Mouse (Mus musculus) hindlimb bud, embryonic 11.5 days (tissue): ENCODE results near the gene Bad.
"Not testable (repeated sequence)": the region's sequence is repeated elsewhere in the genome, so short reads cannot be mapped to it uniquely, and the experiment has no call there.

Experiments
- DNase-seq: peaks from one replicate; pipeline ENCODE4 v3.0.0-alpha.2; 2012; ENCODE audit warnings: low read depth, low spot score; ENCODE audit errors: extremely low spot score

Gene Bad

DNA sequence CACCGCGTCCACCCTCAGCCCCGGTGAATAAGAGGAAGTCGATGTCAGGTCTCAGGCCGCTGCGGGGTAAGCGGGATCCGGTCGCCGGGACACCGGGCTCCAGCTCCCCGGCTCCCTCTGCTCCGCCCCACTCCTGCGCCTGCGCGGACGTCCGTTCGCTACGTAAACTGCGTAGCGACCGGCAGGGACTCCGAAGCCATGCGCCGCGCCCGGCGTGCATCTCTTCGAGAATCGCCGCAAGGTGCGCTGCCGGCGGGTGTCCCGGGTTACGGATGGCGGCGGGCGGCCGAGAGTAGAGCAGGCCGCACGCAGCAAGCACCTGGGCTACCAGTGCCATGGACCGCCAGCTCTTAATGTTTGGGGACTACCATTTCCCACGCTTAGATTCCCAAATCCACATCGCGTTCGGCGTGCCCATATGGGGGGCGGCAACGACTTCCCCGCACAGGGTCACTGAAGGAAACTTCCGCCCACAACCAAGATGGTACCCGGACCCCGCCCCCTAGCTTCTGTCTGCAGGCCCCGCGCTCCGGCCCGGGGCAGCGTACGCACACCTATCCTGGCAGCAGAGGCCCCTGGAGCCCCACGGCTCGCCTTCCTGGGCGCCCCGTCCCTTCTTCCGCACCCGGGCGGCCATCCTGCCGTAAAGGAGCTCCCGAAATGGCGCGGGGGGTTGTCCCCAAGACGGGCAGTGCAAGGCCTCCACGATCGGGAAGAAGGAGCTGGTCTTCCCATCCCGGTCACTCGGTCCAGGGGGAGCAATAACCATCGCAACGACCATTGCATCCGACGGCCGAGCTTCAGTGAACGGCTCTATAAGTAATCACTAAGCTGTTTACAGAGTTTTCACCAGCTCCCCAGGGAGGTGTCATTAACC, at the start of gene Bad:
TSS of gene Bad (plus strand) at position 490 of the 877 bp plus-strand sequence.
- DNase-seq, result no peak

- no peak for DNase-seq
Measured at GRCm38 (mm10) chr19:6892512-6892911, 49.1 kb upstream of the Bad start.

DNA sequence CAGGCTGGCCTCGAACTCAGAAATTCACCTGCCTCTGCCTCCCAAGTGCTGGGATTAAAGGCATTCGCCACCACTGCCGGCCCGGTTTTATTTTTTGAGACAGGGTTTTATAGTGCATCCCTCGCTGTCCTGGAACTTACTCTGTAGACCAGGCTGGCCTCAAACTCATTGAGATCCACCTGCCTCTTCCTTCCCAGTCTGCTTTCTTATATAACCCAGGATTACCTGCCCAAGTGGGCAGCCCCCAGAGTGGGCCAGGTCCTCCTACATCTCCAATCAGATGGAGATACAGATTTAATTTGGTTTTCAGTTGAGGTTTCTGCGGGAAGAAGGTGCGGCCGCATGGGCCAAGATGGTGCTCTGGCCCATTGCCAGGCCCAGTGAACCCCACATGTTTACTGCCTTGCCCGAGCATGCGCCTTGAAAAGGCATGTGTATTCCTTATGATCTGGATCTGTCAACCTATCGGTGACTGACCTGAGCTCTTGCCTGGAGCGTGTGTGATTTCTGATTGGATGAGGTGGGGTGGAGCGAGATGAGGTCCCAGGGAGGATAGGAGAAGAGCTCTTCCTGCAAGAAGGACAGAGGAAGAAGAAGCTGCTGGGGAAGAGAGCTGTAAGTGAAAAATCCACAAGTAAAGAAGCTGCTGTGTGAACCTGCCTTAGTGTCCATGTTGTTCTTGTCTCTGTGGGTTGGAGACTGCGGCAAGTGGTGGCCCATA, 47.8 kb upstream of the Bad start:
- no peak for DNase-seq

- DNase-seq, result not testable (repeated sequence)
Measured at GRCm38 (mm10) chr19:6895608-6896305, 45.9 kb upstream of the Bad start.

- no peak for DNase-seq
Measured at GRCm38 (mm10) chr19:6899641-6900040, 42.0 kb upstream of the Bad start.

DNA sequence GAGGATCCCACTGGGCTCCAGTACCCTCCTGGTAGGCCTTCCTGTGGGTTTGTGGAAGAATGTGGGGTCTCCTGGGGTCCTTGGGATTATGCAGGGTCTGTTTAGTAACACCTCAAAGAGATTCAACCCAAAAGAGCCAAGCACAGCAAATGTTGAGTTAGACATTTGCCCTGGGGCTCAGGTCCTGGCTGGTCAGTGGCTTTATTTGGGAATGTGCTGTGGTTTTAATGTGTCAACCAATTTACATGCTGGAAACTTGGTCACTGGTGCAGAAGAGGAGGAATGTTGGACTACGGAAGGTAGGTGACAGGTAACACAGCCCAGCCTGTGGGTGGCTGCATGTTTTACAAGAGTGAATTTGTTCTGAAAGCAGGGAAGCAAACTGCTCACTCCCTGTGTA, 38.6 kb upstream of the Bad start:
- DNase-seq, result no peak

DNA sequence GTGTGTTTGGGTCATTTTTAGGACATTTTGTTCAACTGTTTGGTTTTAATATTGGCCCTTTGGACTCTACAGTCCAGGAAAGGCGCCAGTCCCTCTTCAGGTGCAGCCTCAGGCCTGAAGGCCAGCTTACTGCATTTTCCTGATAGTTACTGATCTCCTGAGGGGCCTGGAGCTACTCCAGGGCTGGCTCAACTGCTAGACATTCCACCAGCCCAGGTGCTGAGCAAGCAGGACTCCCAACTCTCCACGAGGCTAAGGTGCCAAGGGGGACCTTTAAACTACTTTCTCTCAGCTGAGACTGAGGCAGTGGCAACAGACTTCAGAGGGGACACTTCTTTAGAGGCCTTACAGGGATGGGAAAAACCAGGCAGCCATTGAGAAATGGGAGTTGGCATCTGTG, 36.8 kb upstream of the Bad start:
- no peak for DNase-seq

GRCm38 (mm10) chr19:6905498-6906159, 36.0 kb upstream of the Bad start:
- no peak for DNase-seq

GRCm38 (mm10) chr19:6906199-6906598, 35.5 kb upstream of the Bad start:
- DNase-seq, result no peak

DNA sequence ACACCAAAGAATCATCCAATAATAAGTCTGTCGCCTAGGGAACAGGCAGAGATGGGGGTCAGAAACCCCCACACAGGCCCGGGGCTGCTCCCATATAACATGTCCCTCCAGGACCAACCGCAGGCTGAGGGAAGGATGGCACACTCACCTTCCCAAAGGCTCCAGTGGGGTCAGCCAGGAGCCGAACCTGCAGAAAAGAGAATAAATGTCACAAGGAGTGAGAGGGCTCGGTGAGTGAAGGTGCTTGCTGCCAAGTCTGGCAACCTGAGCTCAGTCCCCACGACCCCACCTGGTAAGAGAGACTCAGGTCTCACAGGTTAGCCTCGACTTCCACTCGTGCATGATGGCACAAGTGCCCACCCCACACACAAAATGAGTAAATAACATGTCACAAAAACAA, 34.6 kb upstream of the Bad start:
- no peak for DNase-seq

- no peak for DNase-seq
Measured at GRCm38 (mm10) chr19:6907811-6908540, 33.7 kb upstream of the Bad start.

DNA sequence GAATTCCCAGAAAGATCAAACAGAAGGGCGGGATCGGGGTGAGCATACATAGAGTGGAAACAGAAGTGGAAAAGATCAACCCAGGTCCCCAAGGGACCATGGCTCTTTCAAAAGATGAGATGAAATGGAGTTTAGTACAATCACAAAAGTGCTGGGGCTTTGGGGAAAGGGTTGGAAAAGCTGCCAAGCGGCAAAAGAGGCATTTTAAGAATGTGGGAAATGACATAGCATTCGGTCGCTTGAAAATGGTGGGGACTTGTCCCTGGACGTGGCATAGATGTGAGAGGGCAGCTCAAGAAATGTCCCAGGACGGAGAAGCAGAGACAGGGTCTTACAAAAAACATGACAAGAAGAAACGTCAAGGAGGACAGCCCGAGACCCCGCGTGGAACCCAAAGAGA, 32.6 kb upstream of the Bad start:
- no peak for DNase-seq

DNA sequence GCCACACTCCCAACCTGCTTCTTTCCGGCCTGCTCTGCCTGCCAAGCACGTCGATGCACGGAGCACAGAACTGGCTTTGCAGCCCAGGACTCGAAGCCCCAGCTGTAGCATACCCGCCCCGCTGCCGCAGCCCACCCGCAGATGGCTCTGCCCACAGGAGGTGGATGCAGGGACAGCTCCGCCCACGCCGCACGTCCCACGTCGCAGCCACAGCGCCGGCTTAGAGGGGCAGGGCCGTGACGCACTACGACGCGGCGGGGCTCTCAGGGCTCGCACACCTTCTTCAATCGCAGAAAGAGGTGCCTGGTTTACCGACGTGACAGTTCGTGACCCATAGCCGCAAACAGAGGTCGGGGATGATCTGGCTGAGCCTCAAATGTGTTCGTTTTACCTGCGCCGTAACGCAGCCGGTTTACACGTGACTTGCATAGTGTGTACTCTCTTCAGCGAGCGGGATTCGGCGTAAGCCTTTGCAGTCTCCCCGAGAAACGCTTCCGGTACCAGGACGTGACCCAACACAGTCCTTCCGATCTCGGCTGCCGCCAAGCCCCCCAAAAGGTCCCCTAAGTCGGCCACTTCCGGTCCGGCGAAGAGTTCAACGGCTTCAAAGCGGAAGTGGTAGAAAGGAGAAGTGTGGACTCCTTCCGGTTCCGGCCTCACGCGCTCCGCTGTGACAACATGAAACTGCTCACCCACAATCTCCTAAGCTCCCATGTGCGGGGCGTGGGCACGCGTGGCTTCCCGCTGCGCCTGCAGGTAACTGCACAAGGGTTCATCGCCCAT, 32.0 kb upstream of the Bad start, which contains the start of the genes Trmt112 and Prdx5:
TSS of gene Trmt112 (plus strand) at position 192 of the 783 bp plus-strand sequence.
TSS of gene Prdx5 (minus strand) at position 600 of the 783 bp plus-strand sequence.
- DNase-seq, result peak; percentile 75

DNA sequence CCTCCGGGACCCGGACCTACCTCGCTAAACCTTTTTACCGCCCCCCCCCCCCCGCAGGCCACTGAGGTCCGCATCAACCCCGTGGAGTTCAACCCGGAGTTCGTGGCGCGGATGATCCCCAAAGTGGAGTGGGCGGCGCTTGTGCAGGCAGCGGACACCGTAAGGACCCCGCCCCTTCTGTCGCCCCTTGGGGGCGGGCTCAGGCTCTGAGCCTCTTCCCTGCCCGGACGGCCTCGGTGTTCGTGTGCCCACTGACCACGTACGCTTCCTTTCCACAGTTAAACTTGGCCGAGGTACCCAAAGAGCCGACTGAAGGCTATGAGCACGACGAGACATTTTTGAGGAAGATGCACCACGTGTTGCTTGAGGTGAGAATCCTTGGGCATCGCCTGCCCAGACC, 31.4 kb upstream of the Bad start:
- not testable (repeated sequence) for DNase-seq

DNA sequence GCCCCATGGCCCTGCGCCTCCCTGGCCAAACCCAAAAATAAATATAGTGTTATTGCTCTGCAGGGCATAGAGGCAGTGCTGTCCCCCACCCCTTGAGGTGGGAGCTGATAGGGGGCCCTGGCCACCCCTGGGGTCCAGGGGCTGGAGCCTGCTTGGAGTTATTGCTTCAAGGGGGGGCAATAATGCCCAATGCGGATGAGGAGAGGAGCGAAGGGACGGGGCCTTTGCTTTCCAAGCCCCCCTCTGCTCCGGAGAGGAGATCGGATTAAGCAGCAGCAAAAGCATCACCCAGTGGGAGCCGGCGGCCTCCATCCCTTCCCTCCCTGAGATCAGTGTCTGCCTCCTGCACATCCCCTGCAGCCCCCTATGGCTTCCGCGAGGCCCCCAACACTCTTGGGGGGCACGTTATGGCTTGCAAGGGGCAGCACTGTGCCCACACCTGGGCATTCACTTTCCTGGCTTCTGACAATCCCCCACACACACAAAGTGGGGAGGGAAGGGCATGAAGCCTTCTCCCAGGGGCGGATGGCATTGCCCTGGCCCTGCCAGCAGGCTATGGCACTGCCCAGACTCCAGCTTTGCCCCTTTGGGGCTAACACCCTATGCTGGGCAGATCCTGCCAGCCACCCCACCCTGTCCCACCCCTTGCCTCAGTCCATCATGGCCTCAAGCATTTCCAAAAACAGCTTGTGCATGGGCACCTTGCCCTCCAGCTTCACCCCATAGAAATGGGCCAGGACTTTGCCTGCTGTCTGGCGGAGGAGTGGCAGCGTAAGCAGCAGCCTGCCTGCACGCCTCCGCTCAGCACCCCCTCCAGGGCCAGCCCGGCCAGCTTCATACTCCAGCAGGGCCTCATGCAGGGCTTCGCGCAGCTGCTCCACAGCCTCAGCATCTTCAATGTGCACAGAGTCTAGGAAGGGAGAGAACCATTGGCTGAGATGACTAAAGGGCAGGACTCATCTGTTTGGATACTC, 30.3 kb upstream of the Bad start:
- no peak for DNase-seq

- DNase-seq, result no peak
Measured at GRCm38 (mm10) chr19:6912205-6912970, 29.3 kb upstream of the Bad start.

DNA sequence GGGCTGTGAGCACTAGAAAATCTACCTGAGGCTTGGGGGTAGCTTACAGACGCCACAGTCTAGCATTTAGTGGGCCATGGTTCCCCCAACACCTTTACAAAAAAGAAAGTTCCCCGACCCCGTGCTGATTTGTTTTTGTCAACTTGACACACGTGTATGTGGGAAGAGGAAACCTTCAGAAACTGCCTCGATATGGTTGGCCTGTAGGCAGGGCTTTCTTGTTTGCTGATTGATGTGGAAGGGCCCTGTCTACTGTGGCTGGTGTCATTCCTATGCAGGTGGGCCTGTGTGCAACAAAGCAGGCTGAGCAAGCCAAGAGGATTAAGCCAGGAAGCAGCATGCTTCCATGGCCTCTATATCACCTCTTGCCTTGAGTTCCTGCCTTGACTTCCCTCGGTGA, 28.6 kb upstream of the Bad start:
- DNase-seq, result no peak

GRCm38 (mm10) chr19:6913991-6914390, 27.7 kb upstream of the Bad start:
- DNase-seq, result no peak
